Mouse (Mus musculus): ENCODE data around the gene Mphosph6. TPM values are rescaled to one million over a fixed set of nuclear protein-coding genes. Genes with fewer than 3 reads are reported as not detected.

The Mphosph6 gene
- polyA plus RNA-seq (2016; fragmentation: Nextera tagmentation; extraction: Ambion mirVana): 53.1 and 66.9 TPM in 2 replicates

DNA sequence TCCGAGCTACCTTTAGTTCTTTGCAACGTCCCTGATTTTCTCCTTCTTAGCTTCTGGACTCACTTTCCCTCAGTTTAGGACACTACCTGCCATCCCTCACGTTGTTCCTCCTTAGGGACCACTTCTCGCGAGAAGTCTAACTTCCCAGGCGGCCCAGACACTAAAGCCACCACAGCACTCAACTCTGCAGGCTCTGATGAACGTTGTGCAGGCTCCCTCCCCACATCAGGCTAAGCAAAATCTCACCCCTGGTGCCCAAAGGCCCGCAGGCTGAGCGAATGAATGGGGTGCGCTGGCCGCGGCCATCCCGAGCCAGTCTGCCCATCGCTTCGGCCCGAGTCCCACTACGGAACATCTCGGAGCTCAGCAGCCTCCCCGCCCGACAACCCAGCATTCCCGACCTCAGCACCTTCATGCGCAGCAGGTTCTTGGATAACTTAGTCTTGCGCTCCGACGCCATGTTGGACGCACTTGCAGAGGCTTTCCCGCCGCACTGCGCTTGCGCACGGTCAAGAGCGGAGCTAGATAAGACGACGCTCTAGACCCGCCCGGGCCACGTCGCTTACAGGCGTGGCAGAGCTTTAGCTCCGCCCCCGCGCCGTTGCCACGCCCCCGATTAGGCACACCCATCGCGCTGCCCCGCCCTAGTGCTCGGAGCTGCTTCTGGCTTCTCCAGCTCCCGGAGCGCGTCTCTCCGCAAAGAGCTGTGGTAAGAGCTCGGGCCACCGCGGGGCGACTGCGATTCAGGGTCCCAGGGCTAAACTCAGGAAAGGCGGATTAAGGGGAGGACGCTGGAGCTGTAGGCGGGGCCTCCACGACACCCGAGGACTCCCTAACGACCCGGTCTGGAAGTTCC lies at the start of gene Mphosph6:
TSS of gene Mphosph6 (minus strand) at position 501 of the 856 bp plus-strand sequence.
- peak; percentile 98 for DNase-seq (ENCODE audit: low spot score)
- WGBS: under 1% methylated on average over 65 of the region's 65 CpGs
- peaks cover 3% of the 10 kb centered on the region; the same call in 1 of the 2 replicates for H3K27me3 ChIP-seq (ENCODE audit: insufficient read depth, poor library complexity, severe bottlenecking)
- peak within 1 kb of the TSS; percentile 84 for H3K4me3 ChIP-seq
- H3K4me1 ChIP-seq (replicated peaks): peaks cover 26% of the 10 kb centered on the region
- H3K27ac ChIP-seq: peak within 1 kb of the TSS; percentile 97
- H3K9me3 ChIP-seq: no peaks in the 10 kb centered on the region
- peaks cover 29% of the 10 kb centered on the region for H3K36me3 ChIP-seq

DNA sequence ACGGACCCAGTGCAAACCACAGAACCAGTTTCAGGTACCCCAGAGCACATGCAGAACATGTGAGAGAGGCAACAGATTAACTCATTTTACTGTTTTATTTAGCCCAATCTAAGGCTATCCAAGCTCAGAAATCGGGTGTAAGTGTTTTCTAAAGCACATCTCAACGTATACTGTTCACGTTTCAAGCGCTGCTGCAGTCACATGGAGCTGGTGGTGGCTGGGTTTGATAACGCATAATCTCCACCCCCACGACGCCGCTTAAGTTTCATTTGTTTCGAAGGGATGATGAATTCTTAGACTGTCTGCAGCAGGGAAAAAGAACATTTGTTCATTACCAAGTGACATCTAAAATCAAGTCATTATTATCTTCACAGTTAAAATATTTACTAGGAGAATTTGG lies 48.7 kb upstream of the Mphosph6 start:
- Histone ChIP-seq H3K9me3 (no peaks in the 10 kb centered on the region), H3K4me3 (no peak overlapping the region), H3K27ac (no peak overlapping the region), H3K27me3 (ENCODE audit: insufficient read depth, poor library complexity, severe bottlenecking) (no peaks in the 10 kb centered on the region), H3K36me3 (no peaks in the 10 kb centered on the region), H3K4me1 (replicated peaks) (no peaks in the 10 kb centered on the region)
- DNase-seq (ENCODE audit: low spot score): no peak
- WGBS: 88% methylated on average over 10 of the region's 10 CpGs

DNA sequence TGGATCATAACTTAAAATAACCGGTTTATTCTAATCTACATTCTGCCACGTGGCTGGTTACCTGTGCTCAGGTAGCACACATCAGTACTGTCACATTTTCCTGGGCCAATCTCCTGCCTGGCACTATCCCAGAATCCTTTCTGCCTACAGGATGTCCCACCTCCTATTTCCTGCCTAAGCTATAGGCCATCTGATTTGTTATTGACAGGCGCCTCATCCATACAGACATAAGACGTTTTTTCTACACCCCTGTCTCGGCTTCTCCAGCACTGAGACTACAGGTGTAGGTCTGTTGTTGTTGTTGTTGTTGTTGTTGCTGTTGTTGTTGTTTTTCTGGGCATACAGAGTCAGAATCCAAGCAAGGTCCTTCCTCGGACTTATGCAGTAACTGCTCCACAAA lies 46.1 kb upstream of the Mphosph6 start:
- H3K27me3 ChIP-seq (ENCODE audit: insufficient read depth, poor library complexity, severe bottlenecking): no peaks in the 10 kb centered on the region
- no peak overlapping the region for H3K4me3 ChIP-seq
- no peaks in the 10 kb centered on the region for H3K36me3 ChIP-seq
- no peak for DNase-seq (ENCODE audit: low spot score)
- no peaks in the 10 kb centered on the region for H3K4me1 ChIP-seq (replicated peaks)
- no peaks in the 10 kb centered on the region for H3K9me3 ChIP-seq
- 93% methylated on average over 6 of the region's 6 CpGs for WGBS
- no peak overlapping the region for H3K27ac ChIP-seq

DNA sequence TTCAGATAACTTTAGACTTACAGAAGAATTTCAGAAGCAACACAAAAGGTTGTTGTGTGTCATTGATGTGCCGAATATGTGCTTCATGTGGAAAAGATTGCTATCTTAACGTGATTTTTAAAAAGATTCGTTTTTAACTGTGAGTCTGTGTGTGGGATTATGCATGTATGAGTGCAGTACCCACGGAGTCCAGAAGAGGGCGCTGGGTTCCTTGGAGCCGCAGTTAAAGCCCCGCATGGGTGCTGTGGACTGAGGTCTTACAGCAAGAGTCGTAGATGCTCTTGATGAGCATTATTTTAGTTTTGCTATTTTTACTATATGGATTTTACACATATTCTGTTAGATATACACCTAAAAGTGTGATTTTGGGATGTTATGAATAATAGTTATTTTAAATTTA lies 42.0 kb upstream of the Mphosph6 start:
- H3K4me3 ChIP-seq: no peak overlapping the region
- H3K36me3 ChIP-seq: no peaks in the 10 kb centered on the region
- no peaks in the 10 kb centered on the region for H3K27me3 ChIP-seq (ENCODE audit: insufficient read depth, poor library complexity, severe bottlenecking)
- H3K9me3 ChIP-seq: no peaks in the 10 kb centered on the region
- no peak overlapping the region for H3K27ac ChIP-seq
- no peak for DNase-seq (ENCODE audit: low spot score)
- WGBS: 87% methylated on average over 8 of the region's 8 CpGs
- H3K4me1 ChIP-seq (replicated peaks): no peaks in the 10 kb centered on the region

DNA sequence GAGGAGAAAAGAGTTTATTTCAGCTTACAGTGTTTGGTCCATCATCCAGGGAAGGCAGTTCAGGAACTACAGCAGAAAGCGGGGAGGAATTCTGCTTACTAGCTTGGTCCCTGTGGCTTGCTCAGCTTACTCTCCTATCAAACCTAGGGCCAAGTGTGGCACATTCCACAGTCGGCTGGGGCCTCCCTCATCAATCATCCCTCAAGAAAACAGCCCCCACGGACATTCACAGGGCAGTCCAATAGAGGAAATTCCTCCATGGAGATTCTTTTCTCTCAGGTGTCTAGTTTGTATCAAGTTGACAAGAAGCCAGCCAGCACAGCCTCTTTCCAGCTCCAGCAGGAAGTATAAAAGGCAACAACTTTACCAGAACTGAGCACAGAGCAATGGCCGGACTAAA lies 11.8 kb upstream of the Mphosph6 start:
- H3K9me3 ChIP-seq: no peaks in the 10 kb centered on the region
- WGBS: 58% methylated on average over 4 of the region's 4 CpGs
- DNase-seq (ENCODE audit: low spot score): no peak

DNA sequence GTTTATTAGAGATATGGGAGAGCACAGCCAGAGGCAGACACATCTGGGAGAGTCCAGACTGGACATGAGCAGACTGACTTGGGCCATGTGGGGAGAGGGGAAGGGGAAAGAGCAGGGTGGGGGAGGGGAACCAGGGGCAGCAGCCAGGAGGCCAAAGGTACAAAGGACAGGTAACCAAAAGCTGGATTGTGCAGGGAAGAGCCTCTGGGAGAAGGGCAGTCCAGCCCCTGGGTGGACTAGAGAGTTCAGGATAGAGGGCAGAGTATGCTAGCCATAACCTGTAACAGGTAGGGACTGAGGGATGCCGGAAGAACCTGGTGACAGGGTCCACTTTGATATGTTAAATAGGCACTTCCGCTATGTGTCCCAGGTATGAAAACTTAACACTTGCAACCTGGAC lies 8.9 kb upstream of the Mphosph6 start:
- 0 out of 2 replicates have a peak, but pooled peaks cover 2% of the 10 kb centered on the region for H3K27me3 ChIP-seq (ENCODE audit: insufficient read depth, poor library complexity, severe bottlenecking)
- H3K9me3 ChIP-seq: no peaks in the 10 kb centered on the region
- H3K36me3 ChIP-seq: no peaks in the 10 kb centered on the region
- H3K27ac ChIP-seq: no peak overlapping the region
- no peak overlapping the region for H3K4me3 ChIP-seq
- WGBS: 82% methylated on average over 2 of the region's 2 CpGs
- no peak for DNase-seq (ENCODE audit: low spot score)
- peaks cover 3% of the 10 kb centered on the region; the same call in 1 of the 2 replicates for H3K4me1 ChIP-seq (replicated peaks)

More for the DNA sequence above, 11.8 kb upstream of the Mphosph6 start:
- no peak overlapping the region for H3K4me3 ChIP-seq
- H3K36me3 ChIP-seq: no peaks in the 10 kb centered on the region
- H3K27me3 ChIP-seq (ENCODE audit: insufficient read depth, poor library complexity, severe bottlenecking): no peaks in the 10 kb centered on the region
- peaks cover 3% of the 10 kb centered on the region; the same call in 1 of the 2 replicates for H3K4me1 ChIP-seq (replicated peaks)
- no peak overlapping the region for H3K27ac ChIP-seq

DNA sequence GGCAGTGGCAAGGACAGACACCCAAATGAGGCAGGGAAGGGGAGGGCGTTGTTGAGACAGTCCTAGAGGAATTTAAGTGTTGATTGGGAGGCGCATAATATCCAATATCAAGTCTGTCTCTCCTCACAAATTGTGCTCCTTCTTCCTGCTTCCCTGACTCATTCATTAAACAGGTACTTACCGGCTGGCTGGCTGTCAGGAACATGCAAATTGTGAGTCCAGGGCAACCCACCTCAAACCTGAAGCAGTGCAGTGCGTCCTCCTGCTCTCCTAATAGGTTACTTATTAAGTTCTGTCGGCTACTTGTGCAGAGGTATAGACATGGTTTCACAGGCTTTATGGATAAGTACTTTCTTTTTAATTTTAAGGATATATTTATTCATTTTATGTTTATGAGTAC lies 3.7 kb upstream of the Mphosph6 start:
- H3K27ac ChIP-seq: no peak overlapping the region
- H3K36me3 ChIP-seq: no peaks in the 10 kb centered on the region
- no peaks in the 10 kb centered on the region for H3K9me3 ChIP-seq
- H3K4me1 ChIP-seq (replicated peaks): peaks cover 19% of the 10 kb centered on the region
- no peak overlapping the region for H3K4me3 ChIP-seq
- H3K27me3 ChIP-seq (ENCODE audit: insufficient read depth, poor library complexity, severe bottlenecking): peaks cover 5% of the 10 kb centered on the region; the same call in 1 of the 2 replicates
- 79% methylated on average over 5 of the region's 5 CpGs for WGBS
- DNase-seq (ENCODE audit: low spot score): no peak

DNA sequence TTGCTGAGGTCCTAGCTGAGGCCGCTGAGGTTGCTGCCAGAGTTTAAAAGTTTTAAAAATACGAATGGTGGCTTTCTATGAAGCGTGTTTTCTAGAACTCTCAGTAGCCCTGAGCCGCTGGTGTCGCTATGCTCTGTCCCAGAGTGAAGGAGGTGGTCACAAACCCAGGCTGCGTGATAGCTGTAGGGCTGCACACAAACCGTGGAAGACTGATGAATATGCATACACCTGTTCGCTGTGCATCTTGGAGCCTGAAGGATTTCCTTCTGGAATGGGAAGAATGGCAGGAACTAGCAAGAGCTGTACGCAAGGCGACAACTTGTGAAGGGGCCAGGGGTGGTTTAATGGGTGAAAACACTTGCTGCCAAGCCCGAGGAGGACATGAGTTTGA lies 551 bp upstream of the Mphosph6 start:
- 3% methylated on average over 11 of the region's 11 CpGs for WGBS
- H3K27ac ChIP-seq: peak overlapping the region; percentile 97
- no peak for DNase-seq (ENCODE audit: low spot score)

DNA sequence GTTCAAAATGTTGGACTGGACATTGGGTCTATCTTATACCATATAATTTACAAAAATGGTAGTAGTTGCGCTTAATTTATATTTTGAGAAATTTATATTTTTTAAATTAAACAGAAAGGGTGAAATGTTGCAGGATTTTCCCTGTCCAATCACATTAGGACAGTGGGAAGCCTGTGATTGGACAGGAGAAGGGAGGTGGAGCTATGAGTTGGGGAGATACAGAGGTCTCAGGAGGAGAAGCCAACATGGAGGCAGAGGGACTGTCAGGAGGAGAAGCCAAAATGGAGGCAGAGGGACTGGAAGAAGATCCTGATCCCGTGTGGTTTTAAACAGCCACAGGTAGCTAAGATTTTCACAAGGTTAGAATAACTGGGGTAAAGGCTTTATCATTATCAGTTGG lies 3.7 kb downstream of the Mphosph6 start:
- Histone ChIP-seq H3K36me3 (peaks cover 65% of the 10 kb centered on the region), H3K27me3 (ENCODE audit: insufficient read depth, poor library complexity, severe bottlenecking) (0 out of 2 replicates have a peak, but pooled peaks cover under 1% of the 10 kb centered on the region), H3K27ac (no peak overlapping the region), H3K4me3 (no peak overlapping the region), H3K9me3 (no peaks in the 10 kb centered on the region), H3K4me1 (replicated peaks) (peaks cover 37% of the 10 kb centered on the region)
- no peak for DNase-seq (ENCODE audit: low spot score)
- WGBS: 95% methylated on average over 2 of the region's 2 CpGs

More for the DNA sequence above, 551 bp upstream of the Mphosph6 start:
- Histone ChIP-seq H3K4me1 (replicated peaks) (peaks cover 26% of the 10 kb centered on the region), H3K36me3 (peaks cover 23% of the 10 kb centered on the region), H3K27me3 (ENCODE audit: insufficient read depth, poor library complexity, severe bottlenecking) (peaks cover 5% of the 10 kb centered on the region; the same call in 1 of the 2 replicates), H3K4me3 (peak overlapping the region; percentile 84), H3K9me3 (no peaks in the 10 kb centered on the region)

DNA sequence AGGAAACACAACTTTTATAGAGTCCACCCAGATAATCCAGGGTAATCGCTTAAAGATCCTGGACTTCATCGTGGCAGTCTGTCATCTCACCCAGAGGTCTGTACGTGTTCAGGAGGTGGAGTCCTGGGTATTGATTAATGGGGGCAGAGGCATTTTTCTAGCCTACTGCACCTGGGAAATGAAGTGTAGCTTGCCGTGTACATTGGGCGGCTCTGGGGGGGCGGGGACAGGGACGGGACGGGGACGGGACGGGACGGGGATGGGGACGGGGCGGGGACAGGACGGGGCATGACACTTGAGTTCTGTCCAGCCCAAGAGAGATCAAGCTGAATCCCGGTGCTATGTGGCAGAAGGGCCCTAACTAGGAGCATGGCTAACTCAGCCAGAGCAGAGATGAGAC lies 5.3 kb downstream of the Mphosph6 start:
- Histone ChIP-seq H3K4me3 (no peak overlapping the region), H3K4me1 (replicated peaks) (peaks cover 32% of the 10 kb centered on the region), H3K27me3 (ENCODE audit: insufficient read depth, poor library complexity, severe bottlenecking) (no peaks in the 10 kb centered on the region), H3K9me3 (no peaks in the 10 kb centered on the region), H3K27ac (no peak overlapping the region), H3K36me3 (peaks cover 81% of the 10 kb centered on the region)
- no peak for DNase-seq (ENCODE audit: low spot score)
- WGBS: 94% methylated on average over 15 of the region's 15 CpGs

DNA sequence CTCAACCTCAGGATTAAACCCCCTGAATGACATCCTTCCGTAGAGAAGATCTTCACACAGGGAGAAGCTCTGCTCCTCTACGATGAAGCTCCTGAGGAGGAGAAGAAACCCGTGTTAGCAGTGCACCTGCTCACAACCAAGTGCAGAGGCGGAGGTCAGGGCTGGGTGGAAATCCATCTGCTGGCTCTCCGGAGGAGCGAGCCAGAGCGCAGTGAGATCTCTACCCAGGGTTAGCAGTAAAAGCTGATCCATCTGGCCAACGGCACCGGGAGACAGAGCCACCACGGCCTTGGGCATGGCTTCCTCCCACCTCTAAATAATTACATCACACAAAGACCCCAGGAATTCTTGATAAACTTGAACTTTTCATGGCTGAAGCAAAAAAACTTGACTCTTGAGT lies 7.2 kb downstream of the Mphosph6 start:
- H3K36me3 ChIP-seq: peaks cover 100% of the 10 kb centered on the region
- peaks cover 14% of the 10 kb centered on the region; the same call in 1 of the 2 replicates for H3K4me1 ChIP-seq (replicated peaks)
- no peak overlapping the region for H3K4me3 ChIP-seq
- no peaks in the 10 kb centered on the region for H3K9me3 ChIP-seq
- no peaks in the 10 kb centered on the region for H3K27me3 ChIP-seq (ENCODE audit: insufficient read depth, poor library complexity, severe bottlenecking)
- no peak for DNase-seq (ENCODE audit: low spot score)
- H3K27ac ChIP-seq: 0 out of 2 replicates have a peak overlapping the region, but pooled peaks have one; percentile 12
- WGBS: 87% methylated on average over 10 of the region's 10 CpGs

DNA sequence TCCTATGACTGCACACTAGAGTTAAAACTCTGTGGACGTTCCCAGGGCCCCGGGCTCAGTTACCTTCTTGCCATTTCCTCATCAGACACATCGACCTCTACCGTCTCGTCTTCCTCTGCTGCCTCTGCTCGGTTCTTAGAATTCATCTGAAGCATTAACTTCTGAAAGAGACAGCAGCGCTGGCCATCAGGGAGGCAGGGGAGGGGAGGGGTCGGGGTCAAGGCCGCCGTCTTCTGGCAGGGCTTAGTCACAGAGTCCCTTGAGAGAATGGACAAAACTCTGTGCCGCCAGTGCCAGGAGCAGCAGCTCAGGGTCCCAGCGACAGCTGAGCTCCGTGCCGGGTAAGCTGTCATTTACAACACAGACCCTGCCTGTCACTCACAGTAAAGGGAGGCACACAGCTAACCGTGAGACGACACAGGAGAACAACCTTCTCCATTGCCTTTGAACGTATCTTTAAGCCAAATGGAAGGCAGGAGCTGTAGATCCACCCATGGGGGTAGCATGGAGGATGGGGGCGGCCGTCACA lies 9.1 kb downstream of the Mphosph6 start:
- H3K27me3 ChIP-seq (ENCODE audit: insufficient read depth, poor library complexity, severe bottlenecking): no peaks in the 10 kb centered on the region
- H3K27ac ChIP-seq: 0 out of 2 replicates have a peak overlapping the region, but pooled peaks have one; percentile 12
- peaks cover 14% of the 10 kb centered on the region; the same call in 1 of the 2 replicates for H3K4me1 ChIP-seq (replicated peaks)
- H3K4me3 ChIP-seq: no peak overlapping the region
- H3K36me3 ChIP-seq: peaks cover 100% of the 10 kb centered on the region
- DNase-seq (ENCODE audit: low spot score): peak; percentile 40
- H3K9me3 ChIP-seq: peaks cover 3% of the 10 kb centered on the region; the same call in 1 of the 2 replicates
- 64% methylated on average over 19 of the region's 19 CpGs for WGBS

DNA sequence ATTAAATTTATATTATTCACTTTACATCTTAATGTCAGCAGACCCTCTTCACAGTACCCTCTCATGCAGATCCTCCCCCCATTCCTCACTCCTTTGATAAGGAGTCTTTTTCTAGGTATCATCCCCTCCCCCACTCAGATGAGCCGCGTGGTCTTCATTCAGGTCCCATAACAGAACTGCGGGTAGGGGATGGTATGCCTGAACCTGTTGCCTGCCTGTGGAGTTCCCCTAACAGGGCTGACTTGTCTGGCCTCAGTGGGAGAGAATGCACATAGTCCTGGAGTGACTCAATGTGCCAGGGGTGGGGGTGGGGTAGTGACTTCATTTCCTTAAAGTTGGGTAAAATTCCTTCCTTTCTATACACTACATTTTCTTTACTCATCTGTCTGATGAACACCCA lies 15.3 kb downstream of the Mphosph6 start:
- Histone ChIP-seq H3K27me3 (ENCODE audit: insufficient read depth, poor library complexity, severe bottlenecking) (no peaks in the 10 kb centered on the region), H3K27ac (no peak overlapping the region), H3K9me3 (peaks cover 16% of the 10 kb centered on the region), H3K4me1 (replicated peaks) (0 out of 2 replicates have a peak, but pooled peaks cover 3% of the 10 kb centered on the region), H3K36me3 (peaks cover 51% of the 10 kb centered on the region), H3K4me3 (no peak overlapping the region)
- WGBS: 92% methylated on average over 3 of the region's 3 CpGs
- no peak for DNase-seq (ENCODE audit: low spot score)
